Mouse (Mus musculus): Measurements from ENCODE around the gene Ptpn11. TPM values are rescaled to one million over a fixed set of nuclear protein-coding genes. Genes with fewer than 3 reads are reported as not detected.

Ptpn11 gene
- polyA plus RNA-seq, 1 experiment from 2014 or later: 17.2 TPM

GRCm38 (mm10) chr5:121089660-121090059 lies 101.5 kb downstream of the Ptpn11 start:
- H3K4me3 ChIP-seq: no peak overlapping the region
- WGBS: 64% methylated on average over 7 of the region's 7 CpGs
- 0 out of 2 replicates have a peak, but pooled peaks have one; percentile 23 for ATAC-seq (ENCODE audit: low read depth)

GRCm38 (mm10) chr5:121087733-121088132 lies 103.5 kb downstream of the Ptpn11 start:
- H3K4me3 ChIP-seq: no peak overlapping the region
- no peak overlapping the region for H3K4me2 ChIP-seq
- 60% methylated on average over 7 of the region's 7 CpGs for WGBS
- no peaks in the 10 kb centered on the region for H3K36me3 ChIP-seq
- no peak overlapping the region for H3K27ac ChIP-seq (replicated peaks)
- H3K27me3 ChIP-seq: no peaks in the 10 kb centered on the region
- ATAC-seq (ENCODE audit: low read depth): no peak
- H3K4me1 ChIP-seq (replicated peaks): 0 out of 2 replicates have a peak, but pooled peaks cover 6% of the 10 kb centered on the region
- H3K9ac ChIP-seq: no peak overlapping the region
- no peaks in the 10 kb centered on the region for H3K9me3 ChIP-seq

More at GRCm38 (mm10) chr5:121089660-121090059, 101.5 kb downstream of the Ptpn11 start:
- no peaks in the 10 kb centered on the region for H3K27me3 ChIP-seq
- no peaks in the 10 kb centered on the region for H3K36me3 ChIP-seq
- H3K4me2 ChIP-seq: no peak overlapping the region
- no peaks in the 10 kb centered on the region for H3K9me3 ChIP-seq
- no peak overlapping the region for H3K27ac ChIP-seq (replicated peaks)
- 0 out of 2 replicates have a peak, but pooled peaks cover 6% of the 10 kb centered on the region for H3K4me1 ChIP-seq (replicated peaks)
- H3K9ac ChIP-seq: no peak overlapping the region

- WGBS: 93% methylated on average over 7 of the region's 7 CpGs
- no peaks in the 10 kb centered on the region for H3K4me1 ChIP-seq (replicated peaks)
- no peak for ATAC-seq (ENCODE audit: low read depth)
- no peaks in the 10 kb centered on the region for H3K36me3 ChIP-seq
- H3K9me3 ChIP-seq: 0 out of 2 replicates have a peak, but pooled peaks cover 3% of the 10 kb centered on the region
- no peak overlapping the region for H3K27ac ChIP-seq (replicated peaks)
- no peak overlapping the region for H3K9ac ChIP-seq
- no peak overlapping the region for H3K4me2 ChIP-seq
- no peak overlapping the region for H3K4me3 ChIP-seq
- no peaks in the 10 kb centered on the region for H3K27me3 ChIP-seq
These were observed 108.6 kb downstream of the Ptpn11 start for GRCm38 (mm10) chr5:121082605-121083004.

- H3K4me1 ChIP-seq (replicated peaks): peaks cover 8% of the 10 kb centered on the region
- H3K4me2 ChIP-seq: no peak overlapping the region
- no peak overlapping the region for H3K4me3 ChIP-seq
- ATAC-seq (ENCODE audit: low read depth): no peak
- no peak overlapping the region for H3K27ac ChIP-seq (replicated peaks)
- H3K9ac ChIP-seq: no peak overlapping the region
- no peaks in the 10 kb centered on the region for H3K36me3 ChIP-seq
- H3K9me3 ChIP-seq: 0 out of 2 replicates have a peak, but pooled peaks cover 3% of the 10 kb centered on the region
- H3K27me3 ChIP-seq: no peaks in the 10 kb centered on the region
- WGBS: 76% methylated on average over 5 of the region's 5 CpGs
These were observed 109.4 kb downstream of the Ptpn11 start for GRCm38 (mm10) chr5:121081754-121082153.

Other genes with a start within 250 kb of the Ptpn11 start
- gene Rph3a, start 181.3 kb downstream of the Ptpn11 start, polyA plus RNA-seq (2015; fragmentation: Nextera tagmentation; extraction: Ambion mirVana): 9.0 and 9.4 TPM in 2 replicates
- 425 and 431 TPM in 2 replicates for gene Rpl6, start 13.1 kb upstream of the Ptpn11 start, polyA plus RNA-seq (2015; fragmentation: Nextera tagmentation; extraction: Ambion mirVana)
- 14.7 and 17.3 TPM in 2 replicates for gene Hectd4, start 28.8 kb upstream of the Ptpn11 start, polyA plus RNA-seq (2015; fragmentation: Nextera tagmentation; extraction: Ambion mirVana)
- 119 and 130 TPM in 2 replicates for gene Trafd1, start 194.2 kb upstream of the Ptpn11 start, polyA plus RNA-seq (2015; fragmentation: Nextera tagmentation; extraction: Ambion mirVana)
- gene Naa25, start 206.5 kb upstream of the Ptpn11 start, polyA plus RNA-seq (2015; fragmentation: Nextera tagmentation; extraction: Ambion mirVana): 46.7 and 53.9 TPM in 2 replicates